Mouse (Mus musculus): ENCODE measurements at regions not wholly inside any gene's neighbourhood (a gene's known extent, or its start where the extent isn't known, plus 50 kb on each side); places are given as distances from the start of the nearest gene placed in this dataset.
A peak's percentile ranks its signal among the peaks of the same experiment; 100 is the strongest.
"Not testable (repeated sequence)": the region's sequence is repeated elsewhere in the genome, so short reads cannot be mapped to it uniquely, and the experiment has no call there.

DNA sequence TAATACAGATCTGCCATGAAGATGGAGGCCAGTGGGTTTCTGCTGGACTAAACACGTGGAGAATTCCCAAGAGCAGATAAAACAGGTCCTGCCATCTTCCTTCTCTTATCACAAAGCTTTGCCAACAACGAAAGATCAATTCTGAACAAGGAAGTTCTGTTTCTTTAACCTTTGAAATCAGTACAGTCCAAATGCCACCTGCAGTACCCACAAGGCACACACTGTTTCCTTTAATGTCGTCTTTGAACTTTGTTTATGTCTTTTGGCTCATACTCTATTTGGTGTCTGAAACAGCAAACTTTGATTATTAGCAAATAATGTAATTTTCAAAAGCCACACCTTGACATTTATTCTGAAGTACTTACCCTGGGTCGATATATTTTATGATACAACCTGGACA is 536.5 kb downstream of the Bckdhb start:
- Histone ChIP-seq H3K9me3 (no peaks in the 10 kb centered on the region), H3K36me3 (no peaks in the 10 kb centered on the region), H3K4me2 (replicated peaks) (no peak overlapping the region), H3K27ac (replicated peaks) (no peak overlapping the region), H3K27me3 (no peaks in the 10 kb centered on the region), H3K4me1 (no peaks in the 10 kb centered on the region), H3K4me3 (no peak overlapping the region), H3K9ac (replicated peaks) (no peak overlapping the region)
- ATAC-seq (ENCODE audit: low FRiP score, low read depth) = no peak
- 74% methylated on average over 4 of the region's 4 CpGs for WGBS

DNA sequence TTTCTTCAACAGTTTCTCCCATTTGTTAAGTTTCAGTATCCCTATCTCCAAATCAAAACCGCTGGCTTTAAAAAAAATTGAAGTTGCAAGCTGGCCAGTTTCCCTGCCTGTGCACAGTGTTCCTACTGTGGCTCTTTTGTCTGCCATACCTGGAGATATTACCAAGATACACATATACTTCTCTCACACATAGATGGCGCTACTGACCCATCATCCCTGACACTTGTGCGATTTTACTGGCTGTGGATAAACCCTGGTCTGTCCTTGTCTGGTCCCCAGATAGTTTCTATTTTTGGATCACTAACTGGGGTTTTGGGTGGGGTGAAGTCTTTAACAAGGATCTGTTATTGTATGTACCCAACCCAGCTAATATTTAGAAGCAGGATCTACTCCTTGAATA is 541.8 kb downstream of the Bckdhb start:
- peak; percentile 75; the same call in 1 of the 2 replicates for ATAC-seq (ENCODE audit: low FRiP score, low read depth)
- Histone ChIP-seq H3K27ac (replicated peaks) (no peak overlapping the region), H3K4me3 (no peak overlapping the region), H3K36me3 (no peaks in the 10 kb centered on the region), H3K4me1 (no peaks in the 10 kb centered on the region), H3K9ac (replicated peaks) (no peak overlapping the region), H3K4me2 (replicated peaks) (no peak overlapping the region), H3K27me3 (no peaks in the 10 kb centered on the region), H3K9me3 (no peaks in the 10 kb centered on the region)
- 7% methylated on average over 3 of the region's 3 CpGs for WGBS

DNA sequence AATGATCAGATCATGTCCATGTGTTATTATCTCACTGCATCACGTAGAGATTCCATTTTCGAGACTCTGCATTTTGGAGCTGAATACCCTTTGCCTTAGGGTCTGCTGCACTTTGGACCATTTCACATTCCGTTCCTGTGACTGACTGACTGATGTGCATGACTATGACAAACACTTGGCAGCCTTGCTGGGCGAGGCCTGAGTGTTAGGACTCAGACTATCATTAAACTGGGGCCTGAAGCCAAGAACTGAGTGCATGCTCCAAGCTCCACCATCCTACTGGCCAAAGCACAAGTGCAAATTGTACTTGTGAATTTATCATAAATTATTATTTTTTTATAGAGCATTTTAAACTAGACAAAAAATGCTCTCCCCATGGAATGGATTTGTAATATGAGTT is 547.8 kb downstream of the Bckdhb start:
- H3K36me3 ChIP-seq = no peaks in the 10 kb centered on the region
- no peak for ATAC-seq (ENCODE audit: low FRiP score, low read depth)
- no peaks in the 10 kb centered on the region for H3K27me3 ChIP-seq
- H3K9ac ChIP-seq (replicated peaks) = no peak overlapping the region
- H3K4me1 ChIP-seq = no peaks in the 10 kb centered on the region
- no peaks in the 10 kb centered on the region for H3K9me3 ChIP-seq
- no peak overlapping the region for H3K4me2 ChIP-seq (replicated peaks)
- H3K27ac ChIP-seq (replicated peaks) = no peak overlapping the region
- WGBS = 85% methylated on average over 4 of the region's 4 CpGs
- no peak overlapping the region for H3K4me3 ChIP-seq

DNA sequence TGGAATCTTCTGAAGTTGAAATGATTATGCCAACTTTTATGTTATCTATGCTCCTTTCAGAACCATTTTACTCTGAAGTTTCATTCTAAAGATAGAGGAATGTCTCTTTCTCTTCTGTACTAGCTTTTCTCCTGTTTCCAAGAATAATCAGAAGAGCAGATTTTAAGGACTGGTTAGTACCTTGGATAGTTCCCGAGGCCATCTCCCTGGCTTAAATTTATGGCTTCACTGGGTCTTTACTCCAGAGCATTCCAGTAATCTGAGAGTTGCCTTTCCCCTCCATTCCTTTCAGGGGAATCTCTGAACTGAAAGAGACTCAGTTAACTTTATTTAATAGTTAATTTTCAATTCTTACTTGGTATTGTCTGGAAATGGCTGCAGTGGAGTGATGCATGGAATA is 551.0 kb downstream of the Bckdhb start:
- 54% methylated on average over 1 of the region's 1 CpGs for WGBS
- no peak for ATAC-seq (ENCODE audit: low FRiP score, low read depth)

DNA sequence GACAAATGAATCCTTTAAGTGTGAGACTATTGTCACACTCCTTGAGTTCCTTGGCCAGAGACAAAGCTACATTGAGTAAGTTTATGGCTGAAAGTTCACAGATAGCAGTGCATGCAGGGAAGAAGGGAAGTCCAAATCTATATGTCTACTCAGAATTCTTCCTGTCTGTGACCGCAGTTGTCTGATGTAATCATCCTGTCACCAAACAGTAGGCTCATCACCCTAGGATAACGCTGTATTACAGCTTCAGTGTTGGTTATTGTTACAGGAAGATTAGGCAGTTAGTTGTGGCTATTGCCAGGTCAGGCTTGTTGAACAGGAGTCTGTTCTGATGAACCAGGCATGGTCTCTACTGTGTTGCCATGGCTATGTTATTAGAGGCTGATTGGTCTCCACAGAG is 574.6 kb downstream of the Bckdhb start:
- Histone ChIP-seq H3K9ac (replicated peaks) (no peak overlapping the region), H3K27me3 (no peaks in the 10 kb centered on the region), H3K4me2 (replicated peaks) (no peak overlapping the region), H3K9me3 (no peaks in the 10 kb centered on the region), H3K4me1 (no peaks in the 10 kb centered on the region), H3K36me3 (no peaks in the 10 kb centered on the region), H3K4me3 (no peak overlapping the region), H3K27ac (replicated peaks) (no peak overlapping the region)
- WGBS = 80% methylated on average over 2 of the region's 2 CpGs
- no peak for ATAC-seq (ENCODE audit: low FRiP score, low read depth)

More for the DNA sequence above, 551.0 kb downstream of the Bckdhb start:
- Histone ChIP-seq H3K4me2 (replicated peaks) (no peak overlapping the region), H3K9me3 (no peaks in the 10 kb centered on the region), H3K27me3 (no peaks in the 10 kb centered on the region), H3K27ac (replicated peaks) (no peak overlapping the region), H3K9ac (replicated peaks) (no peak overlapping the region), H3K4me3 (no peak overlapping the region), H3K36me3 (no peaks in the 10 kb centered on the region), H3K4me1 (no peaks in the 10 kb centered on the region)

DNA sequence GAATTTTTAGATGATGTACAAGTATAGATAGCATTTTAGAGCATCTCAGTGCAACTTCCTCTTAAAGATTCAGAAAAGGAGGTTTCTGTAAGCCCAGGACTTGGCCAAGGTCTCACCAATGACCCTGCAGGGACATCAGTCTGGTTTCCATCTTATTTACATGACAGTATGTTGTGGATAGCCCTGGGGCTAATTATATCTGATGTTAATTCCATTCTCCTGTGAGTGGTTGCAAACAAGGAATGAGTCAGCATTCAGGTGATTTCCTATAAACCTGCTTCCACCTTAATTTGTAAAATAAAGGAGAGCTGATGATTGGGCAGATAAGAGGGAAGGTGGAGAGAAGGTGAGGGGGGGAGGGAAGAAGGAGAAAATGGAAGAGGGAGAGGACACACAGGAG is 578.0 kb downstream of the Bckdhb start:
- ATAC-seq (ENCODE audit: low FRiP score, low read depth); H3K27ac ChIP-seq (replicated peaks); H3K9ac ChIP-seq (replicated peaks); H3K4me3 ChIP-seq; H3K9me3 ChIP-seq; H3K4me1 ChIP-seq; H3K27me3 ChIP-seq; H3K4me2 ChIP-seq (replicated peaks); H3K36me3 ChIP-seq: not testable (repeated sequence)

DNA sequence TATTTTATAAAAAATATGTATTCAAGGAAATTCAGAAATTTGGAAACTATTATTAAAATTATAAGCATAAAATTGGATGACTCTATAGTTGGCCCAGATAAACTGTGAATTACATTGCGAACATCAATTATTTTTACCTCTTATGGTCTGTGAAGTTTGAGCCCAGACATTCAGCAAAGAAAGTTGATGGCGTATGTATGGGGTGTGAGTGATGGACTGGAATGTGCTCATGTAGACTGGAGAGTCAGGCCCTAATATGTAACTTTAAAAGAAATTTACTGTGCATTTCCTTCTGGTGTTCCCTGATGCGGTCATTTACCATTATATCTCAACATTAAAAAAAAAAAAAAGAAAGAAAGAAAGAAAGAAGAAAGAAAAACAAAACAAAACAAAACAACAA is 592.1 kb downstream of the Bckdhb start:
- no peaks in the 10 kb centered on the region for H3K4me1 ChIP-seq
- H3K27ac ChIP-seq (replicated peaks) = no peak overlapping the region
- H3K4me3 ChIP-seq = no peak overlapping the region
- no peaks in the 10 kb centered on the region for H3K27me3 ChIP-seq
- 92% methylated on average over 3 of the region's 3 CpGs for WGBS
- no peaks in the 10 kb centered on the region for H3K36me3 ChIP-seq
- H3K4me2 ChIP-seq (replicated peaks) = no peak overlapping the region
- H3K9ac ChIP-seq (replicated peaks) = no peak overlapping the region
- no peak for ATAC-seq (ENCODE audit: low FRiP score, low read depth)
- no peaks in the 10 kb centered on the region for H3K9me3 ChIP-seq

DNA sequence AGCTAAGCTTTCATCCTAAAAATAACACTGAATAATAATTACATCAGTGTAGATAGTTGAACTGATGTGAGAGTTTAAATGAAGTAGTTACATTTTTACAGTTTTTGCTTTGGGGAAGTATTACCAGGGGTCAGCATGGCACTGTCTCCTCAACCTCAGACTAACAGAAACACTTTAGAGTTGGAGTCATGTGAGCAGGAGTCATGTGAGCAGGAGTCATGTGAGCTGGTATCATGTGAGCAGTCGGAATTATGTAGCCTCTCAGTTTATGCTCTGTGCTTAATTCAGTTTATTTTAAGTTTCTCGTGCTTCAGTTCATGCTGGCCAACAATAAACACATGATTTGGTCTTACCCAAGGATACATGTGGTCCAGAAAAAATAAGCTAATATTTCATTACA is 620.5 kb downstream of the Bckdhb start:
- no peak overlapping the region for H3K27ac ChIP-seq (replicated peaks)
- no peak overlapping the region for H3K9ac ChIP-seq (replicated peaks)
- H3K4me1 ChIP-seq = no peaks in the 10 kb centered on the region
- ATAC-seq (ENCODE audit: low FRiP score, low read depth) = no peak
- no peaks in the 10 kb centered on the region for H3K9me3 ChIP-seq
- H3K4me2 ChIP-seq (replicated peaks) = no peak overlapping the region
- no peaks in the 10 kb centered on the region for H3K36me3 ChIP-seq
- H3K4me3 ChIP-seq = no peak overlapping the region
- H3K27me3 ChIP-seq = no peaks in the 10 kb centered on the region
- 77% methylated on average over 2 of the region's 2 CpGs for WGBS

DNA sequence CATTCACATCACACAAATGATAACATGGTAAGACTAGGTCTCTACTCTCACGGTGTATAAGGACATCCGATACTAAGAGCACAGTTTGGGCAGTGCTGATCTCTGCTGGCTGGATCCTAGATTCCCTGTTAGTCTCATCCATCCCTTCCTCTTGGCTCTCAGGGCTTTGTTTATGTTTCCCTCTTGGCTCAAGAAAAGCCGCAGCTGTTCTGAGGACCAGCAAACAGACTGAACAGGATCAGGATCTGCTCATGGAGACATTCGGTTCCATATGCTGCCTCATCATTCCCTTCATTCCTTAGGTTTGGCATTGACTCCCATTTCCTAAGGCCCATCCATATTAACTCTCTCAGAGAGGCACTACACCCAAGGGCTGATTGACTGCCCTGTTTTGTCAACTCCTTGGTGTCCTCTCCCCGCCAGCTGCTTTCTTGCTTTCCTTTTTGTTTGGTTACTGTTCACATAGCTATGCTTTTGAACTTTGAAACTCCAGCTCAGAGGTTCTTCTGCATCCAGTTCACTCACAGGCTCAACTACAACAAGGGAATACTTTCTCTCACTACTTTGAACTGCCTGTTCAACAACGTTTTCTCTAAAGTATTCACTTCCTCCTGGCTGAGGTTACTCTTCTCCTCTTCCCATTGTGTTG is 623.2 kb downstream of the Bckdhb start:
- H3K9ac ChIP-seq (replicated peaks) = no peak overlapping the region
- H3K27me3 ChIP-seq = no peaks in the 10 kb centered on the region
- no peaks in the 10 kb centered on the region for H3K4me1 ChIP-seq
- no peaks in the 10 kb centered on the region for H3K36me3 ChIP-seq
- no peak for ATAC-seq (ENCODE audit: low FRiP score, low read depth)
- H3K4me3 ChIP-seq = no peak overlapping the region
- no peak overlapping the region for H3K4me2 ChIP-seq (replicated peaks)
- no peaks in the 10 kb centered on the region for H3K9me3 ChIP-seq
- 80% methylated on average over 6 of the region's 6 CpGs for WGBS
- H3K27ac ChIP-seq (replicated peaks) = no peak overlapping the region

DNA sequence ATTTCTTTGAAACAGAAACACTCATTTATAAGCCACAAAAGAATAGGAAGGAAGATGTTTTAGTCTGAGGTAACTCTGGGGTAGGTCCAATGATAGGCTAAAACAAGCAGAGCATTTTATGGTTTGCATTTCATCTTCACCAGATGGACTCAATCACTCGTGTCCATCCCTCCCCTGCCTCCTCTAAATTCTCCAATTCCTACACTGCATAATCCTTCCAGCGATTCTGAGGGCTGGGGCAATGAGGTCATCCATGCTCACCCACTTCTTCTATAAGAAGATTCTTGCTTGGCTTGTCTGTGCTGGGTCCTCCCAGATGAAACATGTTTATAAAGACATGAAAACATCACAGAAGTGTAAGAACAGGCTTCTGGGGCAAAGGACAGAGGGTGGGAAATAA is 630.3 kb downstream of the Bckdhb start:
- WGBS = 33% methylated on average over 2 of the region's 2 CpGs
- H3K27me3 ChIP-seq = no peaks in the 10 kb centered on the region
- H3K4me2 ChIP-seq (replicated peaks) = no peak overlapping the region
- no peak overlapping the region for H3K4me3 ChIP-seq
- no peaks in the 10 kb centered on the region for H3K9me3 ChIP-seq
- no peaks in the 10 kb centered on the region for H3K36me3 ChIP-seq
- H3K4me1 ChIP-seq = no peaks in the 10 kb centered on the region
- no peak for ATAC-seq (ENCODE audit: low FRiP score, low read depth)
- no peak overlapping the region for H3K9ac ChIP-seq (replicated peaks)
- no peak overlapping the region for H3K27ac ChIP-seq (replicated peaks)

DNA sequence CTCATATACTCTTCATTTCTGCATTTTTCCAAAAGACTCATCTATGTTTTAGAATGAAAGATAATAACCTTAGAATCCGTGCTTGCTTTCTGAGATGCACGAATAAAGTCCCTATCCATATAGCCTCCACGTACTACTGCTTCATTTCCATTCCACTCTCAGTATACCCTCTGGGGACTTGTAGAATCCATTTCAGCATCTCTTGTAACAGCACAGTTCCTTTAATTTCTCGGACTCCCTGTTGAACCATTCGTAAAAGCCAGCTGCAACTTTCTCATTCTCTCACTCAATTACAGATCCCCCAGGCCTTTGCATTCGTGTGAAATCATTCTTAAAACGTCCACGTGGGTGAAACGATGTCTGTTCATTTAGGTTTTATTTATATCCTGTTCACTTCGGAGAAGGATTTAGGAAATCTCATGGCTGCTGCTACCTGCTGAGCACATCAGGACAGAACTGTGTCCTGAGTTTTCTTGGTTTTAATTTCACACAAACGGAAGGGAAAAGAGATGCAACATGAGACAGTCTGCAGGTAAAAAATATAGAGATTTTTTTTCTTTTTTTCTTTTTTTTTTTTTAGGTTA is 631.4 kb downstream of the Bckdhb start:
- ATAC-seq (ENCODE audit: low FRiP score, low read depth) = no peak
- Histone ChIP-seq H3K4me2 (replicated peaks) (no peak overlapping the region), H3K9ac (replicated peaks) (no peak overlapping the region), H3K4me1 (no peaks in the 10 kb centered on the region), H3K36me3 (no peaks in the 10 kb centered on the region), H3K9me3 (no peaks in the 10 kb centered on the region), H3K4me3 (no peak overlapping the region), H3K27ac (replicated peaks) (no peak overlapping the region), H3K27me3 (no peaks in the 10 kb centered on the region)
- 61% methylated on average over 11 of the region's 11 CpGs for WGBS

DNA sequence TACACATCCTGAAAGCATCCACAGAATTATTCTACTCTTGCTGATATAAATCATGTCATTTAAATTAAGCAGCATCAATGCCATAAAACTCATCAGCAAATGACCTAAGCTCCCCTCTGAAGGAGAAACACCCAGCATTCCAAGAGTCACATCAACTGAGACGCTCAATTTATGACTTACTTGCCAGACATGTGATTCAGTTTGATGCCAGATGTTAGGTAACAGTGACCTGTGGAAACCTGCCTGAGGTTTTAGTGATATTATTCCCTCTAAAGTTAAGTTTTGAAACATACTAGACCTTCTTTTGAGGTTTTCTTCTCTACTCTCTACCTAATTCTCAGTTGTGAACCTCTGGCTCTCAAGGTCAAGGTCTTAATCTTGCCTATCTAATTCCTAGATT is 633.4 kb downstream of the Bckdhb start:
- H3K9ac ChIP-seq (replicated peaks) = no peak overlapping the region
- 94% methylated on average over 1 of the region's 1 CpGs for WGBS
- no peaks in the 10 kb centered on the region for H3K4me1 ChIP-seq
- no peaks in the 10 kb centered on the region for H3K36me3 ChIP-seq
- no peaks in the 10 kb centered on the region for H3K9me3 ChIP-seq
- H3K27me3 ChIP-seq = no peaks in the 10 kb centered on the region
- no peak overlapping the region for H3K4me3 ChIP-seq
- no peak overlapping the region for H3K27ac ChIP-seq (replicated peaks)
- ATAC-seq (ENCODE audit: low FRiP score, low read depth) = no peak
- no peak overlapping the region for H3K4me2 ChIP-seq (replicated peaks)

DNA sequence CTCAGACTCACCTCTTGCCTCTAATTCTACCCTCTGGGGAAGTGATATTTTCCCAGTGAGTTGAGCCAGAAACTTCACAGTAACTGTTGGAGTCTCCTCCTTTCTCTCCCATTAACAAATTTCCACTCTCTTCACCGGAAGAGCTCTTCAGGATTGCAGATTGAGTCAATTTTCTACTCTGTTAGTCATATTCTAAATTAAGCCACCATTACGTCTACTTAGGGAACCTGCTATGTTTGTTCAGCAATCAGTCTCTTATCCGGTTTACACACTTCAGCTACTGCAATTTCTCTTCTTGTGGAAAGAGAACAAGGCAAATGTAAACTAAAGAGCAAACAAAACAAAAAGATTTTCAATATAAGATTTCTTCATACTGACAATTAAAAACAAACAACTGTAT is 644.6 kb downstream of the Bckdhb start:
- Histone ChIP-seq H3K27me3 (no peaks in the 10 kb centered on the region), H3K36me3 (no peaks in the 10 kb centered on the region), H3K4me2 (replicated peaks) (no peak overlapping the region), H3K9me3 (no peaks in the 10 kb centered on the region), H3K4me3 (no peak overlapping the region), H3K27ac (replicated peaks) (no peak overlapping the region), H3K4me1 (0 out of 2 replicates have a peak, but pooled peaks cover 3% of the 10 kb centered on the region), H3K9ac (replicated peaks) (no peak overlapping the region)
- WGBS = 80% methylated on average over 3 of the region's 3 CpGs
- no peak for ATAC-seq (ENCODE audit: low FRiP score, low read depth)

All from midbrain, embryonic 12.5 days (tissue).